Mouse (Mus musculus): ENCODE results near the gene Gprc5a. TPM values are rescaled to one million over a fixed set of nuclear protein-coding genes. Genes with fewer than 3 reads are reported as not detected.

Gprc5a gene
- 0.67 to 1.6 TPM (median 0.85 TPM) in 3 replicates for total RNA-seq (2017)

DNA sequence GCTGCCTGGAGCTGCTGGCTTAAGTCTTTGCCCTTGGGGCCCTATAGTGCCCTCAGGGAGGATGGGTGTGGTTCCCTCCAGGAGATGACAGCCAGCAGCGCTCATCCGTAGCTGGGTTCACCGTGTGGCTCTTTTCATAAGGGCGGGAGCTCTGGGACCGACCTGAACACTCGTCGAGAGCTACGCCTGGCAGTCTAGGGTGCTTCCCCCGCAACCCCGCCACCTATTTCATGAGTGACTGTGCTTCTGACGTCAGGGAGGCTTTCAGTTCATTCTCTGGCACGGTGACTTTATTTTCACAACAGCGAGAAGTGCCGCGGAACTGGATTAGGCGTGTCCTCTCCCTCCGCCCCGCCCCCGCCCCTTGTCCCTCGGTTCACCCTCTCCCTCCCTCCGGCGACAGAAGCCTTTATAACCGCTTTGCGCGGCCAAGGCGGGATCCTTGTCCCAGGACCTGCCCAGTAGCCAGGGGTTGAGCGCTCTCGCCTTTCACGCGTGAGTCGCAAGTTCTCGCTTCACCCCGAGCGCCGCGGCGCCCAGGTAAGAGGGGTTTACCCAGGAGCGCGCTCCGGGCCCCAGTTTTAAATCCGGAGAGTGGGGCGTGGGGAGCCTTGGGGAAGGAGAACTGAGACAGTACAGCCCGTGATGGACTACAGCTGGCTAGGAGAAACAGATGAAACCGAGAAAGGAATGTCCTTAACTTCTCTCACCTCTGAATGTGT, at the start of gene Gprc5a:
TSS of gene Gprc5a (plus strand) at position 416 of the 722 bp plus-strand sequence.
- peak; percentile 76 for ATAC-seq (replicated peaks; ENCODE audit: insufficient number of reproducible peaks, low FRiP score, low TSS enrichment, poor library complexity, severe bottlenecking)

GRCm38 (mm10) chr6:135017211-135017610, 48.2 kb upstream of the Gprc5a start:
- ATAC-seq (replicated peaks; ENCODE audit: insufficient number of reproducible peaks, low FRiP score, low TSS enrichment, poor library complexity, severe bottlenecking) = no peak

GRCm38 (mm10) chr6:135019564-135019963, 45.9 kb upstream of the Gprc5a start:
- ATAC-seq (replicated peaks; ENCODE audit: insufficient number of reproducible peaks, low FRiP score, low TSS enrichment, poor library complexity, severe bottlenecking) = no peak

GRCm38 (mm10) chr6:135021633-135022032, 43.8 kb upstream of the Gprc5a start:
- no peak for ATAC-seq (replicated peaks; ENCODE audit: insufficient number of reproducible peaks, low FRiP score, low TSS enrichment, poor library complexity, severe bottlenecking)

- no peak for ATAC-seq (replicated peaks; ENCODE audit: insufficient number of reproducible peaks, low FRiP score, low TSS enrichment, poor library complexity, severe bottlenecking)
Measured at GRCm38 (mm10) chr6:135023379-135023778, 42.1 kb upstream of the Gprc5a start.

GRCm38 (mm10) chr6:135024781-135025420, 40.5 kb upstream of the Gprc5a start:
- ATAC-seq (replicated peaks; ENCODE audit: insufficient number of reproducible peaks, low FRiP score, low TSS enrichment, poor library complexity, severe bottlenecking) = no peak

- ATAC-seq (replicated peaks; ENCODE audit: insufficient number of reproducible peaks, low FRiP score, low TSS enrichment, poor library complexity, severe bottlenecking) = 0 out of 2 replicates have a peak, but pooled peaks have one; percentile 36
Measured at GRCm38 (mm10) chr6:135026232-135026631, 39.2 kb upstream of the Gprc5a start.

- ATAC-seq (replicated peaks; ENCODE audit: insufficient number of reproducible peaks, low FRiP score, low TSS enrichment, poor library complexity, severe bottlenecking) = no peak
Measured at GRCm38 (mm10) chr6:135026755-135027154, 38.7 kb upstream of the Gprc5a start.

- ATAC-seq (replicated peaks; ENCODE audit: insufficient number of reproducible peaks, low FRiP score, low TSS enrichment, poor library complexity, severe bottlenecking) = no peak
Measured at GRCm38 (mm10) chr6:135029246-135029645, 36.2 kb upstream of the Gprc5a start.

DNA sequence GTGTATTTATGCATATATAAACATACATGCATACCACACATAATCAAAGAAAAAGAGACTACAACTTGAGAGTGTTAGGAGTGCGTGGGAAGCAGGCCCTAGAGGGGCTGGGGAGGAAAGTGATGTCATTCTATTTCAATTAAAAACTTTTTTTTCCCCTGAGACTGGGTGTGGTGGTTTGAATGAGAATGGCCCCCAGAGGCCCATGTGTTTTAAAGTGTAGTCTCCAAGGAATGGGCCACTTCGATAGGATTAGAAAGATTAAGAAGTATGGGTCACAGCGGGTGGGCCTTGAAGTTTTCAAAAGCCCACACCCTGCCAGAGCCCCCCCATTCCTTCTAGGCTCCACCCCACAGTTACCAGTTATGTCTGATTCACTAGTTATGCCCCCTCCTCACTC, 26.8 kb upstream of the Gprc5a start:
- no peak for ATAC-seq (replicated peaks; ENCODE audit: insufficient number of reproducible peaks, low FRiP score, low TSS enrichment, poor library complexity, severe bottlenecking)

DNA sequence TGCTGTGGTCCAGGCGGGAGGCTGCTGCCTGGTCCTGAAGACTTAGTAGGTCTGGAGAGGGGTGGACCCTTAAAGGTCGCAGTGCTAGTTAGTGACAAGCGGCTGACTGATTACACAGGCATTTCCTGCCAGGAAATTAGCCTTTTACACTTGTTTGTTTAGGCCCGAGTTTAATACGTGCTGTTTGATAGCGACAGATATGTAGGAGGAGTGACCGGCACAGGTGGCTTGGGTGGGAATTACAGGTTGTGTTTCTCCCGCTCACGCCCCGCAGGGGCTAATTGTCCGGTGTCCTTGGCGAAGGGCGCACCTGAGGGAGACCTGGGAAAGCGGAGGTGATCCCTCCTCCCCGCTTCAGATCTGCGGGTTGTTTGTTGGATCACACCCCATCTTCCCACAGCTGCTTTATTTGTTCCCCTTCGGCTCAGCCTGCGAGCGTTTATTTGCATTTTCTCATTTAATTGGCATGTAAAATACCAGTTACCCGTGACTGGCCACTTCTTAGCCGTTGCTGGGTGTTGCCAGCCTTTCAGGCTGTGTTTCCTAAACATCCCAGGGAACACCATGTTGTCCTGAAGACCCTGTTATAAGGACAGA, 25.1 kb upstream of the Gprc5a start:
- no peak for ATAC-seq (replicated peaks; ENCODE audit: insufficient number of reproducible peaks, low FRiP score, low TSS enrichment, poor library complexity, severe bottlenecking)

- ATAC-seq (replicated peaks; ENCODE audit: insufficient number of reproducible peaks, low FRiP score, low TSS enrichment, poor library complexity, severe bottlenecking) = no peak
Measured at GRCm38 (mm10) chr6:135041930-135042329, 23.5 kb upstream of the Gprc5a start.

- no peak for ATAC-seq (replicated peaks; ENCODE audit: insufficient number of reproducible peaks, low FRiP score, low TSS enrichment, poor library complexity, severe bottlenecking)
Measured at GRCm38 (mm10) chr6:135047276-135047675, 18.2 kb upstream of the Gprc5a start.

- ATAC-seq (replicated peaks; ENCODE audit: insufficient number of reproducible peaks, low FRiP score, low TSS enrichment, poor library complexity, severe bottlenecking) = no peak
Measured at GRCm38 (mm10) chr6:135048509-135048908, 16.9 kb upstream of the Gprc5a start.

GRCm38 (mm10) chr6:135048956-135049355, 16.5 kb upstream of the Gprc5a start:
- no peak for ATAC-seq (replicated peaks; ENCODE audit: insufficient number of reproducible peaks, low FRiP score, low TSS enrichment, poor library complexity, severe bottlenecking)

DNA sequence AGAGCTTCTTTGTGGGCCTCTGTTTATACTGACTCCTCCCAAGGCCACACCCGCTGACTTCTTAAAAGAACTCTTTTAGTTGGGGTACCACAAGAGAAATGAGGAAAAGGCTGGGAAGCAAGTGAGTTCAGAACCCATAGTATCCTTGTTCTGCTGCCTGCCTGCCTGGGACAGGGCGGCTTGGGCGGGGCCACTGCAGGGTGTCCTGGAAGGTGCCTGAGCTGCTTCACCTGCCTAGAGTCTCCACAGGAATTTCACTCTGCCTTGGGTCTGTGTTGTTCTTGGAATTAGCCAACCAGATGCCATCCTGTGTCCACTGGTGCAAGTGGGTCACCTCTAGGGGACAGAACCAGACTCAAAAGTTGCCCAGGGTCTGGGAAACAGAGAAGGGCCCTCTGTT, 11.7 kb upstream of the Gprc5a start:
- ATAC-seq (replicated peaks; ENCODE audit: insufficient number of reproducible peaks, low FRiP score, low TSS enrichment, poor library complexity, severe bottlenecking) = no peak

GRCm38 (mm10) chr6:135055882-135056281, 9.6 kb upstream of the Gprc5a start:
- ATAC-seq (replicated peaks; ENCODE audit: insufficient number of reproducible peaks, low FRiP score, low TSS enrichment, poor library complexity, severe bottlenecking) = no peak

GRCm38 (mm10) chr6:135060728-135061127, 4.7 kb upstream of the Gprc5a start:
- no peak for ATAC-seq (replicated peaks; ENCODE audit: insufficient number of reproducible peaks, low FRiP score, low TSS enrichment, poor library complexity, severe bottlenecking)

- no peak for ATAC-seq (replicated peaks; ENCODE audit: insufficient number of reproducible peaks, low FRiP score, low TSS enrichment, poor library complexity, severe bottlenecking)
Measured at GRCm38 (mm10) chr6:135064621-135065020, 830 bp upstream of the Gprc5a start.

Measured in monocyte, adult 5-6 weeks (primary cell).